Mouse (Mus musculus): ENCODE measurements at regions not wholly inside any gene's neighbourhood (a gene's known extent, or its start where the extent isn't known, plus 50 kb on each side); places are given as distances from the start of the nearest gene placed in this dataset.

DNA sequence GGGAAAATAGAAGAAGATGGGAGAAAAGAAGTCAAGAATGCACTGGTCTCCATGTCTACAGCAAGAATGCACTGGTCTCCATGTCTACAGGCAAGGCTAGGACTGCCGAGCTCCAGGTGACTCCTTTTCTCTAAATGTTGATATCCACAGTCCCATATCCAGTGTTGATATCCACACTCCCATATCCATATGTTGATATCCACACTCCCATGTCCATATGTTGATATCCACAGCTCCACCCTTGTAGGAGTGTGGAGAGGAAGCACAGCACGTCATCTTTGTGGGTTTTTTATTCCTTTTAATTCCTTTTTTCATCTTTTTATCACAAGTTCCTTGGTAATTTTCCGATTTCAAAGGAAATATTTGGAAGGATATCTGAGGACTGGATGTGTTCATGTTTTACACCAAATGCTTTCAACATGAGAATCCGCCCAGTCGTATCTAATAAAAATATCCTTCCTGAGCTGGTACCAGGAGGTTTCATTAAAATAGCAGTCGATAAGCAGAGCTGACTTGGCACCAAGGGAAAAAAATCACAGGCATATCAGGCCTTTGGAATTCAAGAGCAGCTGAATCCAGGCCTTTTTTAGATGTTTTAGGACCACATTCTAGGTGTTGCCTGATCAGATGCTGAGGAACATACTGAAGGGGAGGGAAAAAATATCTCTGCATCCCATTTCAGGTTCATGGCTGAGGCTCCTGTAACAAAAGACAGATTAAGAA is 653.7 kb upstream of the Cdh11 start:
- no peak for DNase-seq (ENCODE audit: low spot score)

DNA sequence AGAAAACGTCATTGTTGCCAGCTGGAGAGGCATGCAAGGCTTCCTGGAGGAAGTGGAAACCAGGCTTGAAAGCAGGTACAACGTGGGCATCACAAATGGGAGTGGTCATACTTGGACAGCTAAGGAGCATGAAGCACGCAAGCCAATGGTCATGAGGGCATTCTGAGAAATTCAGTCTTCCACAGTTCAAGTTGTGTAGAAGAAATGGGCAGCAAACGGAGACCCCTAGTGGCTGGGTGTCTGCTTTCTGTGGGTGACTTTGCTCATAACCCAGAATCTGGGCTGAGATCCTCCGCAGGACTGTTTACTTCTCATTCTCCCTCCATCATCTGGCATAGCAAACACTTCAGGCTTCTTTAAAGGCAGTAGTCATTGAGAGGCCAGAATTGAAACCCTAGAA is 655.7 kb upstream of the Cdh11 start:
- DNase-seq (ENCODE audit: low spot score): no peak

DNA sequence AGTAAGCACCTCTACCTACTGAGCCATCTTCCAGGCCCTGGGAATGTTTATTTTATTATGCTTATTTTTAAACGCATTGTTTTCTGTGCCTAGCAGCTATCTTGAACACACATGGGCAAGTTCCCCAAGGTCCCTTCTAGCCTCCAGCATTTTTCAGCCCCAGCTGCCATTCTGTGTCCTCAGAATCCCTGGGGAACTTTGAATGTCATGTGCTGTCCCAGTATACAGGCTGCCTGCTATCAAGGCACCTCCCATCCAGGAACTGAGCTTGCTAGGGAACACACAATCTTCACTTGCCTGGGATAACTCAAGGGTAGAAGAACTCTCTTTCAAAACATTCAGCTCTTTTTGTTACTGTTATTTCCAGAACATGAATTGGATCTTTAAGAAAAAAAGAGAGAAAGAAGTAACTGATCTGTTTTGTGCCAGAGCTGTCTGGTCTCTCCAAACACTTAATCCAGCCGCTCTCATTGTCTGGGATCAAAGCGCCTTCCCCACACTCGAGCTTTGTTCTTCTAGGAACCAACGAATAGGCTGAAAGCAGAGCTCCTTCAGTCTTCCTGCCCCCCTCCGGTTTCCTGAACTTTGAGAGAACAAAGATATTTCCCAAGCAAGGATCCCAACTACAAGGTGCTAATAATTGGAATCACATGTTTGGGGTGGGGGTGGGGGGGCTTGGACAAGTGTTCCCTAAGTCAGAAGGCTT is 657.1 kb upstream of the Cdh11 start:
- DNase-seq (ENCODE audit: low spot score): no peak

DNA sequence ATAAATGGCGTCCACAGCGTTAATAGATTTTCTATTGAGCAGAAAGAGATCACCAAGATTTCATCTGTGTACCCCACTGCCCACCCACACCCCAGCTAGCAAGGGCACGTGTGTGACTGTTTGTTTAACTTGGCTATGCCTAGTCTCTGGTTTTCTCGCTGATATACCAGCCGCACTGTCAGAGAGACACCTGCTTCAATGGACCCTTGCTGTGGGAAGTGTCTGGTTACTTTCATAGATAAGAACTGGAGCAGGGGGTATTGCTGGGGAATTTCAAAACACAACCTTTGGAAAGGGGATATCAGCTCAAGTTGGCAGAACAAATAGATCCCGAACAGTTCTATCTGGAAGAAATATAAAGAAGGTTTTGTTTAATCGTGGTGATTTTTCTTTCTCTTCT is 656.8 kb upstream of the Cdh5 start:
- DNase-seq (ENCODE audit: low spot score): no peak

DNA sequence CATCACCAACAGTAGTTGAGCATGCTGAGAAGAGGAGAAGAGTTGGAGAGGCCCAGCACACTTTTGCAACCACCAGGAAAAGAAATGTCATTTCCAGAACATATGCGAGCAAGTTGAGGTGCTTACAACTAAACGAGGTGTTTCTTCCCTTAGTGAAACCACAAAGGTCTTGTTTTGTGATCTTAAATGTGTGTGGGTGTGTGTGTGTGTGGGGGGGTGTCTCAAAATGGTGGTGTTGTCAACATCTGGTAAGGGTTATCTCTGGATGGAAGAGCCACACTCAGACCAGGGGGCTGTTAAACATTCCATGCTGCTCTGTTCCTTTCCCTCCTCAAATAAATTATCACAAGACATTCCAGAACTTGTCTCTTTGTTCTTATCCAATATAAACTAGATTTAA is 656.0 kb upstream of the Cdh5 start:
- no peak for DNase-seq (ENCODE audit: low spot score)

DNA sequence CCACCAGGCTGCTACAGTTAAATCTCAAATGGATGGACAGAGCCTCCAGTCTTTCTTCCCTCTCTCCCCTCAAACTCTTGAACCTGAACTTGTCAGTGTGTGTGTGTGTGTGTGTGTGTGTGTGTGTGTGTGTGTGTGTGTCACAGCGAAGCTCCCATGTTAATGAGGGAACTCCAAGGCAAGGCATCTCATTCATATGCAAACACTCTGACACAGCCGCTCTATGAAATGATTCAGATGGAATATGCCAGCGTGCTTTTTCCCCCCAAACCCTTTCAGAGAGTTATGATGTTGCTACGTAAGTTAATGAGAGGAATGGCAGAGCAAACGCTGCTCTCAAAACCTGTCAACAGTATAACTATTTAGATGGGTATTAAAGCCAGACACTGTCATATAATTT is 653.5 kb upstream of the Cdh5 start:
- no peak for DNase-seq (ENCODE audit: low spot score)

DNA sequence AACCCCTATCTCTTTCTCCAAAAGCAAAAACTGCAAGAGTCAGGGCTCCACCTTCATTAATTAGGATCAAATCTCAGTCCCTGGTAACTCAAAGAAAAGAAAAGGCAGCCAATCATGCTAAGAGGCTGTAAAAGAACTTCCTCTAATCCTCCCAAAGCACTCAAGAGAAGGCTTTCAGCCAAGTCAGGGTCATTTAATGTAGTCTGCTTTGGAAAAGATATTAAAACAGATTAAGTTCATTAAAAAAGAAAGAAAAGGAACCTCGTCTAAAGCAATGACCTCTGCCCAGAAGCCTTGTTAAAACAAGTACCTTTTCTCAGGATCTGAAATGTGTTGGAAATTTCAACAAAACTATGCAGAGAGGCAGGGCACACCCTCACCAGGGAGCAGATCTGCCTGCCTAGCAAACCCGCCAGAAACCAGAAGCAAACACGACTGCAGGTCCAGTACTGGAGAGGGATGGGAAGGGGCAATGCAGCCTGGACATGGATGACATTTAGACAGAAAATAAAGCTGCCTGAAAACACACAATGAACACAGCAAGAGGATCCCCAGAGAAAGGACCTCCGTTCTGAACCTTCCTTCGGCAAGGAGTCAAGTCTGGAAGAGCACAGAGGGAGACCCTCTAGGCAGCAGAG is 649.9 kb upstream of the Cdh5 start:
- no peak for DNase-seq (ENCODE audit: low spot score)

DNA sequence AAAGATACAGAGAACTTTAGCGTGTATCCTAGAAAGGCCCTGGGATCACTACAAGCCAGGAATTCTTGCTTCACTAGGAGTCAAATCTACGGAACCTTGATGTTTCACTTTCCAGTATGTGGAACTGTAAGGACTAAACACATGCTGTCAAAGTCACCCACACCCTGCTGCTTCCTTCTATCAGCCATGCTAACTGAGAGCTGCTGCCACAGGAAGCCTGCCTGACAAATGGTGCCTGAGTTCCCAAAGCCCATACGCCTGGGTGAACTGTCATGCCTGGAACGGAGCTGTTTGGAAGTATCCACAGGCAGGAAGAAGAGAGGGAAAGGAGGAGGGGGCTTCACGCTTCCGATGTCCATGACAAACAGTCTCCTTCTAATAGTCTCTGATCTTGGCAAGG is 644.2 kb upstream of the Cdh5 start:
- no peak for DNase-seq (ENCODE audit: low spot score)

DNA sequence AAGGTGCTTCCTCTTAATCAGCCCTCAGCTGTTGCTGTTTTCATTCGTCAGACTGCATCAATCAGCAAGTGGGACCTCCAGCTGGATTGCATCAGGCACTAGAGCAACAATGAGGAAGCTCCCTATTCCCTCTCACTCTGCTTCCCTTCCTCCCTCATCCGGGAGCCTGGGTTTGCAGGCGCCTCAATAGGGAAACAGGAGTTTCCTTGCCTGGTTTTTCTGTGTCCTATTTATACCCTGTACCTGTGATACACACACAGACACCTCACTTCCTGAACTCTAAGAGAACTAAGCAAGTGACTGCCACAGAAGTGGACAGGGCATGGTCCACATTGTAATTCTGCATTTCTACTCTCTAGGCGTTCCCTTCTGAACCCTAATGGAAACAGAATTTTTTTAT is 637.9 kb upstream of the Cdh5 start:
- DNase-seq (ENCODE audit: low spot score): no peak

DNA sequence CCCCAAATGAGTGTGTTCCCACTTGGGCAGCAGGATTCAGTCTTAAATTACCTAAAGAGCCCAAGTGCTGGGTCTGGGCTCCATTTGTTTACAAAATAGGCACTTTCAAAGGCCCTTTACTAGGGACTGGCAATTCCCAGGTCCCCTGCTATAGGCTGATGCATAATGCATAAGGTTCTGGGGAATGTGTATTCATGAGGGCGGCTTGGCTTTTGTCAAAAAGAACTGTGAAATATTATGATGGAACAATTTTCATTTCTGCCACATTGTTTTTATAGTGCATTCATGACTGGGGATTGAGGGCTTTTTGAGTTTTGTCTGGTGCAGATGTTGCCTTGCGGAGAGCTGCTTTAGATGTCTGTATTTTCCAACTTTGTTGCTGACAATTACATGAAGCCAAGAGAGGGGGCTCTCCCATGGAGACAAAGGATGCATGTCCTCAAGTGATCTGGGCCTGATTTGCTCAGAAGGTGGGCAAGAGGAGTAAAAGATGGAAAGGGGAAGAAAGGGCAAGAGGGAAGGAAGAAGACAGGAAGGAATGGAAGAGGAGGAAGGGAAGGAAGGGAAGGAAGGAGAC is 636.6 kb upstream of the Cdh5 start:
- DNase-seq (ENCODE audit: low spot score): no peak

DNA sequence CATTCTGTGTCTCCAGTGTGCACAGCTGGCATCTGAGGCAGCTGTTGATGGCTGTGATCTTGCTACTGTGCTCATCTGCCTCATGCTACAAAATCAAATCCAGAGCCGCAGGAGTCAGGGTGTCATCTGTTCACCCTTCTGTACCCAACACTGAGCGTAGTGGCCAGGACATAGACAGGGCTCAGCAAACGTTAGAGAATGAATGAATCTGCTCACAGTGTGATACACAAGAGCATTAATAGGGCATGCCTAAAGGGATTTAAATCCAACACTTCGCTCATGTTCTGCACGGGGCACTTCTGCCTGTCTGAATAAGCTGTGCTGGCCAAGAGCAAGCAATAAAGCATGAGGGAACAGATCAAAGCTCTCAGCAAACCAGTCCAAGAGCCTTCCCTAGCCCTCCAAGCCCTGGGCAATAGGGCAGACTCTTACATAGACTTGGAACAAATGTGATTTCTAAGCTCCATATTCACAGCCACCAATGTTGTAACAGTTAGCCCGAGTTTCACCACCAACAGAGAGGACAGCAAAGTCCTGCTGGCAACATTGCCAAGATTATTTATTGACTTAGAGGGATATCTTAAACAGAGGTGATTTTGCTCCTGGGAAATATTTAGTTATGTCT is 633.8 kb upstream of the Cdh5 start:
- no peak for DNase-seq (ENCODE audit: low spot score)

DNA sequence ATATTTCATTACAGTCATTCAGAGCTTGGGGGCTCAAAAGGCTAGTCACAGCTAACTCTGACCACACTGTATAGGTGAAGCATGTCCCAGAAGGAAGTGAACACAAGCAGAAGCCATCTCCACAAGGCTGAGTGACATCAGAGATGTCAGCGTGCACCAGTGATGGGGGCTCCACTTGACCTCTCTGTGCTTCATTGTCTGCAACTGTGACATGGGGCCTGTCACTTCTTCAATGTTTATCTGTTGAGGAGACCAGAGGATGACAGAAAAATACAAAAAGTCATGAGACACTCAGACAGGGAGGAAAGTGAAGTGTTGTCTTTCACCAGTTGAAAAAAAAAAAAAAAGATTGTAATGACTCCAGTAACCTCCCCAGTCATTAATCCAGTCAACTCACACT is 632.4 kb upstream of the Cdh5 start:
- DNase-seq (ENCODE audit: low spot score): no peak

DNA sequence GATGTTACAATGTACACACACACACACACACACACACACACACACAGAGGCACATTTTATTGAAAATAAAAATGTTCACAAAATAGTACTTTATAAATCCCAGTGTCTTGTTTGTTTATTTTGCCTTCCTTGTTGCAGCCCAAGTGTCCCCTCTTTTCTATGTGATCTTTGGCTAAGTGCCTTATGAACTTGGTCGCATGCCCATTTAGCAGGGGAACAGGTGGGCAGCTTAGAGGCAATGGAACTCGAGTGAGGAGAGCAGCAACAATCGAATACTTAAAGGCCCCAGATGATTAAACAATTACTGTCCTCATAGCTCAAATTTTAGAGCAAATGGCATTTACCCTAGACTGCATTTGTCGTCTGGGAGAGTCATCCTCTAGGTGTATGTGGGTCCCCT is 631.1 kb upstream of the Cdh5 start:
- no peak for DNase-seq (ENCODE audit: low spot score)

DNA sequence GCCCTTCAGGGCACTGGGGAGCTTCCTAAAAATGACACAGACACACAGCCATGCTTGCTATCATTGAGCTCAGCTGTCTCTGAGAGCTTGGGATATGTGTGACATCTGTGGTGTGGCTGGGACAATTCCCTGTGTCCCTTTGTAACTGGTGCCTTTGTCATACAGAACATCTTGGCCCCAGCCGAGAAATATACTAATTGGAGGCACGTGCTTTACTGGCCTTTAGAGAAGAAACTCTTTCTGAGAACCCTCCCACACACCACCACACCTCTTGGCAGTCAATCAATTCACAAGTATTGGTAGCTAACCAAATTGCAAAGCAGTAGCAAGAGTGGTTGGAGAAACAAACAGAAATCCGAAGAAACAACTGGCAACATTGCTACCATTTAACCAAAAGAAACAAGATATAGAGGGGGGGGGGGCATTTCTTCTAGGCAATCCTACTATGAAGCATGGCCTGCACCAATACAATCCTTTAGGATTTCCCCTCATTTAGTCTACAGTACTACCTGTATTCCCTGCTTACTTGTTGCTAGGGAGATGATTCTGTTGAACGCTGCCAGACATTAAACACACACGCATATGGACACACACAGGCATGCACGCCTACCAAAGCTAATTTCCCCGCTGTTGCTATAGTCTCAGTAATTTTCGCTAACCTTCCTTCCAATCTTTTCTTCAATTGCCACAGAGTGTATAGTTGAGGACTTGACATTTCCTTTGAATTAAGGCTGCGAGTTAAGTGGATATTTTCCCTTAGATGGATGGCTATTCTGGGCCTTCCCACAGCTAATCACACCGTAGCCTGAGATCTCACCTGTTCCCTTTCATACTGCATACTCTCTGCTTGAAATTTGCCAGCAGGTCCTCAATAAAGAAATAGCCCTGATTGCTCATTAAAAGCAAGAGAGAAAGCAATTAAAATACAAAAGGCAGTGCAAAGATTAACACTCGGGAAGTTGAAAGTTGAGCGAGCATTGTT is 625.3 kb upstream of the Cdh5 start:
- no peak for DNase-seq (ENCODE audit: low spot score)

DNA sequence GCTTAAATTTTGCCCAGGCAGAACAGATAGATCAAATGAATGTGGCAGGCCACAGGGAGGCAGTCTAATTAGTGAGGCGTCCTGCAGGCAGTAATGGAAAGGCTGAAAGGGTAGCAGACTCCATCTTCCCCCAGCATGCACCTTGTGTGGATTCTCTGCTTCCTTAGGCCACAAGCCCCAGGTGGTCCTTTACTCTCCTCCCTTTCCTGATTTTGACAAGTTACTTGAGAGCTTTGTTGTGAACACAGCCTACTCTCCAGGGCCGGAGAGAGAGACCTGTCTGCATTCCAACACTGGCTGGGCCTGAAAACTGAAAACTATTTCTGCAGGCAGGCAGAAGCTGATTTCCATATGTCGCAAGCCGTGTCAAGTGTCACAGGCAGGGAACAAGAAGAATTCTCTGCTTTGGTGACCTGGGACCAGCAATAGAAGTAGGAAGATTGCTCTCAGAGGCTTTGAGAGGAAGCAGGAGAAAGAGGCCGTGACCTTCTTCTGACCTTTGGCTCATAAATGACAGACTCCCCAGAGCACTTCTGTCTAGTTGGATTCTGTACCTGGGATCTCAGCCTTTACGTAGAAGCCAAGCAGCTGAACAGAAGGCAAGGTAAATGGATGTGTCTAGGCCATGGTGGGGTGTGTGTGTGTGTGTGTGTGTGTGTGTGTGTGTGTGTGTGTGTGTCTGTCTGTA is 619.2 kb upstream of the Cdh5 start:
- no peak for DNase-seq (ENCODE audit: low spot score)

DNA sequence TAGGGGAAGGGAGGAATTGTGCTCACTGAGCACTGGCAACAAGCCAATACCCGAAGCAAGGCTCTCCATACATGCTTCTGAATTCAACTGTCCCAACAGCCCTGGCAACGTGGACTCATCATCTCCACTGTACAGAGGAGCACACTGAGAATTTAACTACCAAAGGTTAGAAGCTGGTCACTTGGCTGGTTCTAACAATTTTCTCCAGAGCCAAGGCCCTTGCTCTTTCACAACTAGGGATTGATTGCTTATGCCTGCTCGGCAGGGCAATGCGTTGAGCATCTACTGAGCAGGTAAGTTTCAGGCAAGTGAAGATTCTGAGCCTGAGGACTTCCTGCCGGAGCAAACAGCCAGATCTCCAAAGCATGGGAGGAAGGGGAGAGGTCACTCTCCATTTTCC is 616.0 kb upstream of the Cdh5 start:
- no peak for DNase-seq (ENCODE audit: low spot score)

DNA sequence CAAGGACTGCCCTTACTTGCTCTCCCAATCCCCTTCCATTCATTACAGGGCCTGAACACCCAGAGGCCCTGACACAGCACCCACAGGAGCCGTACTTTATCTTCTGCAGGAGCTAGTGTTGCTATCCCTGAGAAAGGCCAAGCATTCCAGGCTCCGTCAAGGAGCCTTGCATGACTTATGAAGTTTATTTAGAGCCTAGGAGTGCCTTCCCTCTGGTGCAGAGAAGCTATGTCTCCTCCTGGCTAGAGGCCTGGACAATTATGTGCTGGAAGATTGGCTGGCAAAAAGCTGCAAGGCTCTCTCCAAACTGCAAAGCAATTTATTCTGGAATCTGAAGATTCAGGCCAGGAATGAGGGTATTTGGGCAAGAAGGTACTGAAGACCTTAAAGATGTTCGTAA is 612.0 kb upstream of the Cdh5 start:
- DNase-seq (ENCODE audit: low spot score): no peak

DNA sequence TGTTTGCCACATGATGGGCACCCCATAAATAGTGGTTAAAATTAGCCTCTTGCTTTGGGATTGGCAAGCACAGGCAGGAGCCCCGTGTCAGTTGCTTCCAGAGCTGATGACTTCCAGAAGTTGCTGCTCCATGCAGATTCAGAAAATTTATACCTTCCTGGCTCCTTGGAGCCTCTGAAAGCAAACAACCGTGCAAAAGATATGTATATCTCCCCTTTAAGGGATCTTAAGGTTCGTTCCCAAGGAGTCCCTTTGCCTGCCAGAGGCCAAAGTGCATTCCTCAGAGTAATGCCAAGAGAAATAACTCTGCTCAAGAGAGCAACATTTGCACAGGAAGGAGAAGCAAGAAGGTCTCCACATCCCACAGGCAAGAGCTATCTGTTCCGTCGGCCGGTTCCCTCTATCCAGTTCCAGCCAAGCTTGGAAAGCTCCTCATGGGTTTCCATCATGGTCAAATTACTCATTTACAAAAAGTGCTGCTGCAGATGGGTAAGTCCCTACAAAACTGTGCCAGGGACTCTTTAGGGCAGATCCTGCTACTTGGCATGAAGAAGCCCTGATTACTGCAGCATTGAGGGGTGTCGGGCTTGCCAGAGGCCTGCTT is 608.4 kb upstream of the Cdh5 start:
- DNase-seq (ENCODE audit: low spot score): no peak

DNA sequence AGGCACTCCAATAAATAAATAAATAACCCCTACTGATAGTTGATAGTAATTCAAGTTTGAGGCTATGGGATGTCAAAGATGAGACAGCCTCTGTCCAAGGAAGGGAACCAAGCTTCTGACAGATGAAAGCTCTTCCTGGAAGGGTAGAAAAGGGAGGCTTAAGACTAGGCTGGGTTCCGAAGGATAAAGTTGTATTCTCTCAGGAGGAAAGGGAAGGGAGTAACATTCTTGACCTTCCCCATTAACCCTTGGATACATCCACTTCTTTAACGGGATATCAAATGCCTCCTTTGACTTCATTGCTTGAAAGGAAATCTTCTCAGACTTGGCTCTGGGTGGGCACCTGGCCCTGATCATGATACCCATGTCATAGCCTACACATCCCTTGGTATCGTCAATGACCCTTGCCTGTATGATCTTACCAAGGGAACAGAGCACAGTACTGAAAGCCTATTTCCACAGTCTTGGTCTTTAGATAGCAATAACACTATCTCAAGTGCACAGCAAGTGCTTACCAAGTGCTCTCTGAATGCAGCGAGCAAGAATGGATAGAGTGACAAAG is 607.4 kb upstream of the Cdh5 start:
- DNase-seq (ENCODE audit: low spot score): no peak

DNA sequence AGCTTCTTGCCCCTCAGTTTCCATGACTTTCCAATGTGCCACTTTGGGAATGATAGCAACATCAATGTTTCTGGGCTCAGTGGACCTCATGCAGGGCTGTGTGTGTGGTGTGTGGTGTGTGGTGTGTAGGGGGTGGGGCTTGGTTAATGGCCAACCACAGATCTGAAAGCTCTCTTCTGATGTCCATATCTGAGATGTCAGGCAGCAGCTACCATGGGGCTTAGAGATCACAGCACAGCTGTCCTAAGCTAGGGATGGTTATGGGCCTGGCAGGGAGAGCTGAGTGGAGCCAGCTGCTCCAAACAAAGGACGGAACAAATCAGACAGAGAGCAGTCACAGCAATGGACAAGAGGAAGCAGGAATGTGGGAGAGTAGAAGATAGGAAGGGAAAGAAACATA is 606.8 kb upstream of the Cdh5 start:
- no peak for DNase-seq (ENCODE audit: low spot score)
